ENCODE assay signal across 9 mouse cellular contexts in genomic region chr5:36458926-36459325, GRCm38 (mm10). TPM values are rescaled to one million over a fixed set of nuclear protein-coding genes. Genes with fewer than 3 reads are reported as not detected.
A peak's percentile ranks its signal among the peaks of the same experiment; 100 is the strongest.
DNase-seq lines count a peak whose midpoint lies in the region; TF ChIP-seq lines count a peak whose summit lies in the region.
"Had no signal": no experiment of that assay in that cellular context is flagged by ENCODE, and none has a peak within 500 bp of the region (broad histone marks: within the 10 kb centered on the region; RNA-seq: fewer than 3 reads in every experiment).

No protein-coding gene starts in this region.

- peak; percentile 79 for TF ChIP-seq CTCF in layer of hippocampus, adult 2 months (conservative IDR thresholded peaks at IDR 0.05)

- H3K27ac ChIP-seq in layer of hippocampus, adult 2 months: no peak overlapping the region
- H3K27ac ChIP-seq: neural tube, embryonic 12.5 days had no signal

- peak; percentile 47 to 62 for DNase-seq in cerebellum, adult 18-20 months
- no peak for DNase-seq in cerebellum, adult 11 months
- peak in 1 of 2 experiments; percentile 67 for DNase-seq in layer of hippocampus, adult 2 months (ENCODE audit: low spot score in 2 of 2)
- DNase-seq in layer of hippocampus, adult 9-11 months: no peak
- DNase-seq in adipocyte (ENCODE audit: low spot score): peak; percentile 49
- DNase-seq in kidney, postnatal 14 days: peak; percentile 59
- peak; percentile 78 for DNase-seq in retina, embryonic 14.5 days (ENCODE audit: low spot score)
- no peak for DNase-seq in right cerebral cortex, postnatal 25 days

- H3K4me3 ChIP-seq in layer of hippocampus, adult 2 months: no peak overlapping the region
- H3K4me3 ChIP-seq: neural tube, embryonic 12.5 days had no signal

RNA-seq across cellular contexts. Expression of gene Grpel1, which starts 5.9 kb away (rescaled TPM):
- total RNA-seq in layer of hippocampus, adult 2 months (2021): 10 to 100 TPM; 24.0 to 24.5 TPM

RNA-seq across cellular contexts. Expression of gene Tada2b, which starts 25.2 kb away (rescaled TPM):
- 10 to 100 TPM; 36.9 to 37.2 TPM for total RNA-seq in layer of hippocampus, adult 2 months (2021)

RNA-seq across cellular contexts. Expression of gene Ccdc96, which starts 25.5 kb away (rescaled TPM):
- 1 to 10 TPM in 1 of 2 experiments, under 1 TPM in 1; 0.91 to 1.3 TPM for total RNA-seq in layer of hippocampus, adult 2 months (2021)

Comparison
In these comparisons a context has a peak if more than half of its experiments do, and no peak if none do; other contexts are left out.
1. DNase-seq: peak in cerebellum, adult 18-20 months (2 of 2), adipocyte (single experiment), kidney, postnatal 14 days (single experiment) and retina, embryonic 14.5 days (single experiment); none in cerebellum, adult 11 months (single experiment), layer of hippocampus, adult 9-11 months (single experiment) and right cerebral cortex, postnatal 25 days (single experiment).